Mouse (Mus musculus): ENCODE measurements around the gene Slc24a3. TPM values are rescaled to one million over a fixed set of nuclear protein-coding genes. Genes with fewer than 3 reads are reported as not detected.

Gene Slc24a3
- polyA plus RNA-seq, 1 experiment from 2014 or later = 3.2 TPM

DNA sequence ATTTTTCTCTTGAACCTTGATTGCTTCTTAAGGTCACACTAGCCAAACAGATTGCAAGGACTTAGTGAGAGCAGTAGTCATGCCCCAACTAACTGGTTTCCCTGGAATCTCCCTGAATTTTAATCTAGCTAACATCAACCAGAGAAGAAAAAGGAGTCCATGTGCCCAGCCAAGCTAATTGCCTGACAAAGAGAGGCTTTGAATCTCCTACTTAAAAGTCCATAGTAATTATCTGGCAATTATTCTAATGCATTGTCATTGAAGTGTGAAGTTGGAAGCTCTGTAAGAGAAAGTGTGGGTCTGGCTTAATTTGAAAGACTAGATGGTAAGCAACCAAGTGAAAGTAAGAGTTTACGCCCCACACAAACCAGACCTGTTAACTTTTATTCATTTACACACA, 333.9 kb downstream of the Slc24a3 start:
- WGBS = 80% methylated on average over 1 of the region's 1 CpGs
- ATAC-seq (ENCODE audit: low FRiP score, low read depth) = no peak
- H3K4me1 ChIP-seq = no peaks in the 10 kb centered on the region

DNA sequence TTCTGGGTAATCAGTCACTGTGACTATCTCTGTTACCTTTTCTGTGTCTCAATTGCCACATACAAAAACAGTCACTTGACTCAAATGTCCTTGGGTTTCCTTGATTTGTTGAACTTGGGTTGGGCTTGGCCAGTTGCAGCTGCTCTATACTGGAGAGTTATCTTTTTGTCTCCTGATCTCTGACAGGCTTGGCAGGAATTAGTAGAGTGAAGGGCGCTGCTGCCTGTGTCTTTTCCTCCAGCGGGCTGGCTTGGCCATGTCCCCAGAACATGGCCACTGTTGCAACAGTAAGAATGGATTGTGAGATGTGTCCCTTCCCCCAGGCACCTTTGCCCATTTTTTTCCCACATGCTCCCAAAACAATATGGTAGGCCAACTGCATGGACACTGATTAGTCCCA, 340.1 kb downstream of the Slc24a3 start:
- H3K27me3 ChIP-seq = no peaks in the 10 kb centered on the region
- H3K9ac ChIP-seq (replicated peaks) = no peak overlapping the region
- H3K27ac ChIP-seq (replicated peaks) = no peak overlapping the region
- H3K9me3 ChIP-seq = no peaks in the 10 kb centered on the region
- H3K36me3 ChIP-seq = no peaks in the 10 kb centered on the region
- H3K4me1 ChIP-seq = no peaks in the 10 kb centered on the region
- no peak for ATAC-seq (ENCODE audit: low FRiP score, low read depth)
- H3K4me2 ChIP-seq (replicated peaks) = no peak overlapping the region
- H3K4me3 ChIP-seq = no peak overlapping the region
- WGBS = 91% methylated on average over 2 of the region's 2 CpGs

More for the DNA sequence above, 333.9 kb downstream of the Slc24a3 start:
- Histone ChIP-seq H3K9ac (replicated peaks) (no peak overlapping the region), H3K9me3 (no peaks in the 10 kb centered on the region), H3K27me3 (no peaks in the 10 kb centered on the region), H3K36me3 (no peaks in the 10 kb centered on the region), H3K4me2 (replicated peaks) (no peak overlapping the region), H3K27ac (replicated peaks) (no peak overlapping the region), H3K4me3 (no peak overlapping the region)

GRCm38 (mm10) chr2:145510650-145511225, 343.2 kb downstream of the Slc24a3 start:
- ATAC-seq (ENCODE audit: low FRiP score, low read depth) = no peak
- no peak overlapping the region for H3K27ac ChIP-seq (replicated peaks)
- no peak overlapping the region for H3K4me3 ChIP-seq
- H3K9ac ChIP-seq (replicated peaks) = no peak overlapping the region
- H3K36me3 ChIP-seq = no peaks in the 10 kb centered on the region
- no peak overlapping the region for H3K4me2 ChIP-seq (replicated peaks)
- H3K9me3 ChIP-seq = no peaks in the 10 kb centered on the region
- H3K4me1 ChIP-seq = no peaks in the 10 kb centered on the region
- 87% methylated on average over 7 of the region's 7 CpGs for WGBS
- H3K27me3 ChIP-seq = no peaks in the 10 kb centered on the region

DNA sequence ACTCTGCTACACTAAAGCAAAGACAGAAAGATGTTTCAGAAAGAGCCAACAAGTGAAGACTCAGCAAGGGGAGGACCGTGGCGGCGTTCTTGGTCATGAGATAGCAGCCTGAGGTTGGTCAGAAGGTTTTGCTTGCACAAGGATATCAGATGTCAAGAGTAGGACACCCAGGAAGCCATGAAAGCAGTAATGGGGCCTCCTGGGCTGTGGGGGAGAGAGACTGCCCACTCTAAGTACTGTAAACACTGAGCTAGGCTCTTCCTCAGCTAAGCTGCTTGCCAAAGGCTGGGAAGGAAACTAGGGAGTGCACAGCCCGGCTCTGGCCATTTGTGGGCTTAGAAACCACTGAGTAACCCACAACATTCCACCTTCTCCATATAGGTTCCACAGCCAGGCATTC, 348.4 kb downstream of the Slc24a3 start:
- WGBS = 85% methylated on average over 4 of the region's 4 CpGs
- Histone ChIP-seq H3K27ac (replicated peaks) (no peak overlapping the region), H3K36me3 (no peaks in the 10 kb centered on the region), H3K4me3 (no peak overlapping the region), H3K9ac (replicated peaks) (no peak overlapping the region), H3K27me3 (no peaks in the 10 kb centered on the region), H3K9me3 (no peaks in the 10 kb centered on the region), H3K4me2 (replicated peaks) (no peak overlapping the region), H3K4me1 (no peaks in the 10 kb centered on the region)
- ATAC-seq (ENCODE audit: low FRiP score, low read depth) = no peak

DNA sequence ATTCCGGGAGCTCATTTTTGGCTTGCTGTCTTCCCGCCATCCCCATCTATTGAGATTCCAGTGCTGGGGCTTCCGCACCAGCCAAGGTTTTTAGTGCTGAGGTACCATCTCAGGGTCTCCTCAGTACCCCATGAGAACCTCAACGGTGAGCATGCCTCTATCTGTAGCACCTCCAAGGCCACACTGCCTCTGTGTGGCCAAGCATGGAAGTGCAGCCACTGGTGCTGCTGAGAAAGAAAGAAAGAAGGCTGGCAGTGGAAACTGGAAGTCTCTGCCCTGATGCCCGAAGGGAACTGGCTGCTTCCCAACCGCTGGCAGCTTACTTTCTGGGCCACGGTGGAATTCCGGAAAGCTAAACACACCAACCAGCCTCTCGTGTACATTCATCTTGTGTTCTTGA, 349.8 kb downstream of the Slc24a3 start:
- peak; percentile 75 for ATAC-seq (ENCODE audit: low FRiP score, low read depth)
- no peak overlapping the region for H3K4me2 ChIP-seq (replicated peaks)

GRCm38 (mm10) chr2:145522017-145522416, 354.5 kb downstream of the Slc24a3 start:
- H3K9me3 ChIP-seq = no peaks in the 10 kb centered on the region
- no peak overlapping the region for H3K27ac ChIP-seq (replicated peaks)
- no peak overlapping the region for H3K4me3 ChIP-seq
- no peak overlapping the region for H3K4me2 ChIP-seq (replicated peaks)
- 64% methylated on average over 3 of the region's 3 CpGs for WGBS
- no peak for ATAC-seq (ENCODE audit: low FRiP score, low read depth)
- H3K27me3 ChIP-seq = no peaks in the 10 kb centered on the region
- no peaks in the 10 kb centered on the region for H3K36me3 ChIP-seq
- H3K4me1 ChIP-seq = no peaks in the 10 kb centered on the region
- H3K9ac ChIP-seq (replicated peaks) = no peak overlapping the region

More for the DNA sequence above, 349.8 kb downstream of the Slc24a3 start:
- no peak overlapping the region for H3K4me3 ChIP-seq
- no peaks in the 10 kb centered on the region for H3K9me3 ChIP-seq
- 53% methylated on average over 9 of the region's 9 CpGs for WGBS
- H3K36me3 ChIP-seq = no peaks in the 10 kb centered on the region
- H3K27ac ChIP-seq (replicated peaks) = no peak overlapping the region
- H3K27me3 ChIP-seq = no peaks in the 10 kb centered on the region
- no peaks in the 10 kb centered on the region for H3K4me1 ChIP-seq
- no peak overlapping the region for H3K9ac ChIP-seq (replicated peaks)

DNA sequence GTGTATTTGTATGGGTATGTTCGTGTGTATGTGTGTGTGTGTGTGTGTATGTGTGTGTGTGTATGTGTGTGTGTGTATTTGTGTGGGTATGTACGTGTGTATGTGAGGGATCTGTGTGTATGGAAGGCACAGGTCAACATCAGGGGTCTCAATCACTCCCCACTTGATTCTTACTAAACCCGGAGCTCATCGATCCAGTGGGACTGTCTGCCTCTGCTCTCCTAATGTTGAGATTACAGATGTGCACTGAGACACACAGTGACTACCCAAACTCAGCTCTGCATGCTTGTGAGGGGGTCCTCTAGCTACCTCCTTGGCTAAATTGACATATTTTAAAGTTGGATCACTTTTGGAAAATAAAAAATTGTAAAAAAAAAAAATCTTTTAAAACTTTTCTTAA, 355.8 kb downstream of the Slc24a3 start:
- H3K4me1 ChIP-seq = no peaks in the 10 kb centered on the region
- no peaks in the 10 kb centered on the region for H3K36me3 ChIP-seq
- H3K4me3 ChIP-seq = no peak overlapping the region
- no peaks in the 10 kb centered on the region for H3K9me3 ChIP-seq
- no peaks in the 10 kb centered on the region for H3K27me3 ChIP-seq
- H3K4me2 ChIP-seq (replicated peaks) = no peak overlapping the region
- no peak for ATAC-seq (ENCODE audit: low FRiP score, low read depth)
- no peak overlapping the region for H3K27ac ChIP-seq (replicated peaks)
- H3K9ac ChIP-seq (replicated peaks) = no peak overlapping the region
- WGBS = 86% methylated on average over 4 of the region's 4 CpGs

GRCm38 (mm10) chr2:145527151-145527550, 359.6 kb downstream of the Slc24a3 start:
- H3K9me3 ChIP-seq = no peaks in the 10 kb centered on the region
- H3K4me1 ChIP-seq = no peaks in the 10 kb centered on the region
- no peak overlapping the region for H3K9ac ChIP-seq (replicated peaks)
- H3K27me3 ChIP-seq = no peaks in the 10 kb centered on the region
- H3K36me3 ChIP-seq = no peaks in the 10 kb centered on the region
- WGBS = 80% methylated on average over 1 of the region's 1 CpGs
- H3K4me3 ChIP-seq = no peak overlapping the region
- no peak overlapping the region for H3K27ac ChIP-seq (replicated peaks)
- H3K4me2 ChIP-seq (replicated peaks) = no peak overlapping the region
- no peak for ATAC-seq (ENCODE audit: low FRiP score, low read depth)

DNA sequence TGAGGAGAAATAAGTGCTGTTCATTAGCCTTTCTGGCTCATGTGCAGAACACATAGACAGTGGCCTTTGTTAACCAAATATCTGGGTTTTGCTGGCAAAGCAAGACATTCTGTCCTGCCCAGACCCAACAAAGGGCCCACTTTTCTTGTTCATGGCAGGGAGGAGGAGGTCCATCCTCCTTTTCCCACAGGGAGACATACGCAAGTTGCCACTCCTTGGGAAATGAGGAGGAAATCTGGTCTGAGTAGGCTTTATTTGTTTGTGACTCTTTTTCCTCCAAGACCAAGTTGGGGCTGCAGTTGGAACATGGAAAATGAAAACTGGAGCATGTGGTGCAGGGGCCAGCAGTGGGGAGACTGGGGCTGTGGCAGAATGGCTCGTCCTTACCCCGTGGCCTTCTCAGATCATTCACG, 363.4 kb downstream of the Slc24a3 start:
- H3K36me3 ChIP-seq = no peaks in the 10 kb centered on the region
- ATAC-seq (ENCODE audit: low FRiP score, low read depth) = no peak
- H3K4me1 ChIP-seq = no peaks in the 10 kb centered on the region
- 79% methylated on average over 4 of the region's 4 CpGs for WGBS
- no peak overlapping the region for H3K27ac ChIP-seq (replicated peaks)
- no peak overlapping the region for H3K9ac ChIP-seq (replicated peaks)
- H3K27me3 ChIP-seq = no peaks in the 10 kb centered on the region
- H3K4me3 ChIP-seq = no peak overlapping the region
- H3K9me3 ChIP-seq = no peaks in the 10 kb centered on the region
- H3K4me2 ChIP-seq (replicated peaks) = no peak overlapping the region

- ATAC-seq (ENCODE audit: low FRiP score, low read depth) = no peak
- Histone ChIP-seq H3K4me2 (replicated peaks) (no peak overlapping the region), H3K4me1 (no peaks in the 10 kb centered on the region), H3K9ac (replicated peaks) (no peak overlapping the region), H3K9me3 (no peaks in the 10 kb centered on the region), H3K4me3 (no peak overlapping the region), H3K36me3 (no peaks in the 10 kb centered on the region), H3K27me3 (no peaks in the 10 kb centered on the region), H3K27ac (replicated peaks) (no peak overlapping the region)
- WGBS = 95% methylated on average over 2 of the region's 2 CpGs
Measured at GRCm38 (mm10) chr2:145533086-145533485, 365.5 kb downstream of the Slc24a3 start.

- no peak overlapping the region for H3K27ac ChIP-seq (replicated peaks)
- H3K9ac ChIP-seq (replicated peaks) = no peak overlapping the region
- H3K9me3 ChIP-seq = no peaks in the 10 kb centered on the region
- no peak for ATAC-seq (ENCODE audit: low FRiP score, low read depth)
- H3K27me3 ChIP-seq = no peaks in the 10 kb centered on the region
- no peak overlapping the region for H3K4me3 ChIP-seq
- H3K36me3 ChIP-seq = no peaks in the 10 kb centered on the region
- H3K4me1 ChIP-seq = no peaks in the 10 kb centered on the region
- no peak overlapping the region for H3K4me2 ChIP-seq (replicated peaks)
- WGBS = 82% methylated on average over 4 of the region's 4 CpGs
Measured at GRCm38 (mm10) chr2:145535307-145535706, 367.8 kb downstream of the Slc24a3 start.

DNA sequence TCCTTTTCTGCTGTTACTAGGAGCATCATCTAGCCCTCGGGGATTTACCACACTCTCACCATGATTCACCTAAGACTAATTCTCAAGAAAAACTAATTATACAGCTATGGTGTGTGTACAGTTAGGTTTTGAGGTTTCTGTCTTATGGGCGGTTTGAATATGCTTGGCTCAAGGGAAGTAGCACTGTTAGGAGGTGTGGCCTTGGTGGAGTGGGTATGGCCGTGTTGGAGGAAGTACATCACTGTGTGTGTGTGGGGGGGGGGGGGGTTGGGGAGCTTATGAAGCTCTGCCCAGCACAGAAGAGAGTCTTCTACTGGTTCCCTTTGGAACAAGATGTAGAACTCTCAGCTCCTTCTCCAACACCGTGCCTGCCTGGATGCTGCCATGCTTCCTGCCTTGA, 368.2 kb downstream of the Slc24a3 start:
- Histone ChIP-seq H3K4me1 (no peaks in the 10 kb centered on the region), H3K4me2 (replicated peaks) (no peak overlapping the region), H3K27me3 (no peaks in the 10 kb centered on the region), H3K27ac (replicated peaks) (no peak overlapping the region), H3K4me3 (no peak overlapping the region), H3K9me3 (no peaks in the 10 kb centered on the region), H3K36me3 (no peaks in the 10 kb centered on the region), H3K9ac (replicated peaks) (no peak overlapping the region)
- no peak for ATAC-seq (ENCODE audit: low FRiP score, low read depth)
- 87% methylated on average over 4 of the region's 4 CpGs for WGBS

- no peaks in the 10 kb centered on the region for H3K27me3 ChIP-seq
- 74% methylated on average over 4 of the region's 4 CpGs for WGBS
- H3K4me1 ChIP-seq = no peaks in the 10 kb centered on the region
- no peak overlapping the region for H3K4me3 ChIP-seq
- H3K36me3 ChIP-seq = no peaks in the 10 kb centered on the region
- no peaks in the 10 kb centered on the region for H3K9me3 ChIP-seq
- no peak overlapping the region for H3K9ac ChIP-seq (replicated peaks)
- ATAC-seq (ENCODE audit: low FRiP score, low read depth) = no peak
- no peak overlapping the region for H3K4me2 ChIP-seq (replicated peaks)
- H3K27ac ChIP-seq (replicated peaks) = no peak overlapping the region
Measured at GRCm38 (mm10) chr2:145536986-145537385, 369.4 kb downstream of the Slc24a3 start.

Measured in midbrain, embryonic 12.5 days (tissue).